Mouse (Mus musculus) liver, embryonic 15.5 days (tissue): ENCODE results near the gene Ech1. TPM values are rescaled to one million over a fixed set of nuclear protein-coding genes. Genes with fewer than 3 reads are reported as not detected.

Source experiments
- ATAC-seq: fragments of 200-750 bp; cut with Nextera tagmentation; 2 replicates; pipeline ENCODE4 v1.8.0; 2017; ENCODE audit warnings: moderate number of reproducible peaks, mild to moderate bottlenecking, moderate library complexity; ENCODE audit not compliant: insufficient read depth
- H3K27ac ChIP-seq: fragments of 300-500 bp; sonication (generic); replicated peaks from 2 replicates; pipeline ENCODE4 v1.5.1; 2015; ENCODE audit warnings: mild to moderate bottlenecking, inconsistent platforms
- H3K27me3 ChIP-seq: fragments of 300-500 bp; sonication (generic); 2 replicates; pipeline ENCODE4 v1.6.1; 2015; ENCODE audit warnings: mild to moderate bottlenecking, inconsistent platforms
- H3K36me3 ChIP-seq: fragments of 300-500 bp; sonication (generic); replicated peaks from 2 replicates; pipeline ENCODE4 v1.6.1; 2015; ENCODE audit warnings: moderate library complexity, mild to moderate bottlenecking, inconsistent platforms
- H3K4me1 ChIP-seq: fragments of 300-500 bp; sonication (generic); replicated peaks from 2 replicates; pipeline ENCODE4 v1.6.1; 2015; ENCODE audit warnings: inconsistent platforms
- H3K4me2 ChIP-seq: fragments of 300-500 bp; sonication (generic); 2 replicates; pipeline ENCODE4 v1.6.1; 2015; ENCODE audit warnings: moderate library complexity, mild to moderate bottlenecking, inconsistent platforms
- H3K4me3 ChIP-seq: fragments of 300-500 bp; sonication (generic); replicated peaks from 2 replicates; pipeline ENCODE4 v1.5.1; 2015; ENCODE audit warnings: mild to moderate bottlenecking, inconsistent platforms
- H3K9ac ChIP-seq: fragments of 300-500 bp; sonication (generic); 2 replicates; pipeline ENCODE4 v1.6.1; 2015; ENCODE audit warnings: moderate library complexity, mild to moderate bottlenecking, inconsistent platforms
- H3K9me3 ChIP-seq: fragments of 300-500 bp; sonication (generic); replicated peaks from 2 replicates; pipeline ENCODE4 v1.6.1; 2016; ENCODE audit warnings: inconsistent platforms
- WGBS: fragments of 180-500 bp; shearing (Covaris S2); methylation state at CpG from one replicate; pipeline ENCODE4 v1.1.7; 2015; ENCODE audit warnings: mixed read lengths; ENCODE audit not compliant: insufficient replicate concordance; 5-methylcytosine and 5-hydroxymethylcytosine counted together
- polyA plus RNA-seq: library from polyadenylated mRNA; unstranded; fragments of >200 nt; fragmentation: Nextera tagmentation; extraction: Ambion mirVana; gene quantifications from 2 replicates; pipeline ENCODE4 v1.2.1, GENCODE M21; 2015

Gene Ech1
- polyA plus RNA-seq, 1 experiment from 2014 or later, result 125 TPM

GRCm38 (mm10) chr7:28821261-28821831 is 3.7 kb upstream of the Ech1 start:
- peaks cover 94% of the 10 kb centered on the region for H3K4me1 ChIP-seq
- H3K36me3 ChIP-seq, result peaks cover 67% of the 10 kb centered on the region
- ATAC-seq, result no peak

DNA sequence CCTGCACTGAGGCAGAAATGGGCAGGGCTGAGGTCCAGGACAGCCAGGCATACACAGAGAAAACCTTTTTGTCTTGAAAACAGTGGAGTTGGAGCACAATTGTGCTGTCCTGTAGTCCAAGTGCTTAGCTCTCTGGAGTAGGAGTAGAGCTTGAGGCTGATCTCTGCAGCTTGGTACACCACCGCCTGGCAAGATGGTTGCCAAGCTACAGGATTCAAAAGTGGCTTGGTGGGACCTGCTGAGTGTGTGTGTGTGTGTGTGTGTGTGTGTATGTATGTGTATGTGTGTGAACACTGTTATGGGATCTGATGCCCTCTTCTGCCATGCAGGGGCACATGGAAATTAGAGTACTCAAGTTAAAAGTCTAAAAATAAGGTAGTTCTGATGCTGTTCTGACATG is 2.5 kb upstream of the Ech1 start:
- Histone ChIP-seq H3K9ac (no peak overlapping the region), H3K4me1 (peaks cover 90% of the 10 kb centered on the region), H3K36me3 (peaks cover 55% of the 10 kb centered on the region)

More at GRCm38 (mm10) chr7:28821261-28821831, 3.7 kb upstream of the Ech1 start:
- 64% methylated on average over 10 of the region's 10 CpGs for WGBS
- Histone ChIP-seq H3K9ac (no peak overlapping the region), H3K27ac (no peak overlapping the region), H3K9me3 (no peaks in the 10 kb centered on the region), H3K27me3 (no peaks in the 10 kb centered on the region), H3K4me3 (no peak overlapping the region), H3K4me2 (no peak overlapping the region)

DNA sequence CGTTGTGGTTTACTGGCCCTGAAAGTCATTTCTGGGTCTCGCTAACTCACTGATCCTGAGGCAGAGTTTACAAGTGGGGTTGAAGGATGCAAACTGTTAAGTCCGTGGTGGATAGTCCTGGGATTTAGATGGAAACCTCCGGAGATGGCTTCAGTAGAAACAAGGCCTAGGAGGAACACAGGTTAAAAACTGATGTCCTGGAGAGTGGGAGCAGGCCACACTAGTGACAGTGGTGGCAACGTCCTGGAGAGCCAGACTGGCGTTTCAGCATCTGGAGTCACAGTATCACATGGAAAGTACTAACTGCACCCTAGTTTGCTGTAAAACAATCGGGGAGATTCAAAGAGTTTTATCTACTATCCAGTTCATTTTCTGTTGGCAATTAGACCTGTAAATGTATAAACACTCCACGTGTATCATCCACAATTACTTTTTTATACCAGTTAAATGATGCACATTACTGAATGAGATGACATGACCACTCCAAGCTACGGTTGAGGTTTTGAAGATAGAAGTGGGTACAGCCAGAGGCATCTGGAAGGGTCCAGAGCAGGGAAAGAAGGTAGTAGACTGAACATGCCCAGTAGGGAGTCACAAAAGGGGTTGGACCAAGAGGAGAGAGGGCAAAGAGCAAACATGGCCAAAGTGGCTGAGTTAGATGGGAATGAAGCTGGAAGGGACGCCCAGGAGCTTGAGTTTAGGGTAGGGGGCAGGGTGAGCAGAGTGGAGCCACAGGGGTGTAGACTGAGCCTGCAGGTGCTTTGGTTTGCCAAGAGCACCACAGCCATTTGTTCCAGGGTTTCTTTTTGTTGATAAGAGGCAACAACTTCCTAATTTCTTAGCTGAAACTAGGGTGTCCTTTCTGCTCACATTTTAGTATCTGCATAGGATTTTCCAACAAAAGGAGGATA is 1.8 kb upstream of the Ech1 start:
- no peaks in the 10 kb centered on the region for H3K9me3 ChIP-seq
- no peak for ATAC-seq
- no peaks in the 10 kb centered on the region for H3K27me3 ChIP-seq
- peaks cover 83% of the 10 kb centered on the region for H3K4me1 ChIP-seq
- no peak overlapping the region for H3K4me3 ChIP-seq
- peak overlapping the region; percentile 84 for H3K27ac ChIP-seq
- H3K9ac ChIP-seq, result no peak overlapping the region
- H3K4me2 ChIP-seq, result no peak overlapping the region
- WGBS, result 53% methylated on average over 10 of the region's 10 CpGs
- H3K36me3 ChIP-seq, result peaks cover 48% of the 10 kb centered on the region

More for the DNA sequence above, 2.5 kb upstream of the Ech1 start:
- no peaks in the 10 kb centered on the region for H3K27me3 ChIP-seq
- 65% methylated on average over 1 of the region's 1 CpGs for WGBS
- H3K9me3 ChIP-seq, result no peaks in the 10 kb centered on the region
- H3K4me3 ChIP-seq, result no peak overlapping the region
- ATAC-seq, result no peak
- H3K27ac ChIP-seq, result no peak overlapping the region; the same call in 1 of the 2 replicates
- no peak overlapping the region for H3K4me2 ChIP-seq

GRCm38 (mm10) chr7:28823932-28824331 is 1.1 kb upstream of the Ech1 start:
- no peak overlapping the region; the same call in 1 of the 2 replicates for H3K4me2 ChIP-seq
- 40% methylated on average over 2 of the region's 2 CpGs for WGBS
- peaks cover 41% of the 10 kb centered on the region for H3K36me3 ChIP-seq
- H3K27ac ChIP-seq, result peak overlapping the region; percentile 84
- no peaks in the 10 kb centered on the region for H3K27me3 ChIP-seq
- no peak overlapping the region for H3K9ac ChIP-seq
- H3K4me1 ChIP-seq, result peaks cover 76% of the 10 kb centered on the region
- H3K4me3 ChIP-seq, result no peak overlapping the region
- no peak for ATAC-seq
- H3K9me3 ChIP-seq, result no peaks in the 10 kb centered on the region

GRCm38 (mm10) chr7:28825686-28826401 is 827 bp downstream of the Ech1 start:
- H3K4me2 ChIP-seq, result peak overlapping the region; percentile 74
- peak; percentile 35; the same call in 1 of the 2 replicates for ATAC-seq
- peaks cover 35% of the 10 kb centered on the region for H3K36me3 ChIP-seq
- no peaks in the 10 kb centered on the region for H3K9me3 ChIP-seq
- WGBS, result 31% methylated on average over 11 of the region's 11 CpGs
- peak overlapping the region; percentile 84 for H3K27ac ChIP-seq
- H3K4me1 ChIP-seq, result peaks cover 71% of the 10 kb centered on the region
- H3K27me3 ChIP-seq, result no peaks in the 10 kb centered on the region
- peak overlapping the region; percentile 67 for H3K9ac ChIP-seq
- H3K4me3 ChIP-seq, result peak overlapping the region; percentile 63

DNA sequence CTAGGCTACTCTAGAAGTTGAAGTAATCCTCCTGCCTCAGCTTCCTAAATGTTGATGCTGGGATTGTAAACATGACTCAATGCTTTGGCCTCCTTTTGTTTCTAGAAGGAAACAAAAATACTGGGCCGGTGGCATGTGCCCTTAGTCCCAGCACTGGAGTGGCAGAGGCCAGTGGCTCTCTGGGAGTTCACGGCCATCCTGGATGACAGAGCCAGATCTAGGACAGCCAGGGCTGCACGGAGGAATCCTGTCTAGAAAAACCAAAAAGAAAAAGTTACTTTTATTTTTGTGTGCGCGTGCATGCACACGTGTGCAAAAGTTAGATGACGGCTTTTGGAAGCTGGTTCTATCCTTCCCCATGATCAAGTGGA is 1.4 kb downstream of the Ech1 start:
- no peak overlapping the region for H3K4me3 ChIP-seq
- no peak for ATAC-seq
- peaks cover 71% of the 10 kb centered on the region for H3K4me1 ChIP-seq
- peak overlapping the region; percentile 84; the same call in 1 of the 2 replicates for H3K27ac ChIP-seq
- H3K9ac ChIP-seq, result 0 out of 2 replicates have a peak overlapping the region, but pooled peaks have one; percentile 67
- no peaks in the 10 kb centered on the region for H3K27me3 ChIP-seq
- H3K4me2 ChIP-seq, result peak overlapping the region; percentile 74
- H3K36me3 ChIP-seq, result peaks cover 35% of the 10 kb centered on the region
- H3K9me3 ChIP-seq, result no peaks in the 10 kb centered on the region
- 85% methylated on average over 7 of the region's 7 CpGs for WGBS

- ATAC-seq, result no peak
- Histone ChIP-seq H3K36me3 (peaks cover 31% of the 10 kb centered on the region), H3K9me3 (no peaks in the 10 kb centered on the region), H3K9ac (no peak overlapping the region), H3K4me3 (no peak overlapping the region), H3K4me2 (no peak overlapping the region), H3K27me3 (no peaks in the 10 kb centered on the region), H3K4me1 (peaks cover 72% of the 10 kb centered on the region), H3K27ac (no peak overlapping the region)
- 60% methylated on average over 3 of the region's 3 CpGs for WGBS
Measured at GRCm38 (mm10) chr7:28827338-28827737, 2.3 kb downstream of the Ech1 start.

GRCm38 (mm10) chr7:28829821-28830220 is 4.8 kb downstream of the Ech1 start:
- H3K9me3 ChIP-seq, result no peaks in the 10 kb centered on the region
- WGBS, result 81% methylated on average over 8 of the region's 8 CpGs
- ATAC-seq, result no peak

DNA sequence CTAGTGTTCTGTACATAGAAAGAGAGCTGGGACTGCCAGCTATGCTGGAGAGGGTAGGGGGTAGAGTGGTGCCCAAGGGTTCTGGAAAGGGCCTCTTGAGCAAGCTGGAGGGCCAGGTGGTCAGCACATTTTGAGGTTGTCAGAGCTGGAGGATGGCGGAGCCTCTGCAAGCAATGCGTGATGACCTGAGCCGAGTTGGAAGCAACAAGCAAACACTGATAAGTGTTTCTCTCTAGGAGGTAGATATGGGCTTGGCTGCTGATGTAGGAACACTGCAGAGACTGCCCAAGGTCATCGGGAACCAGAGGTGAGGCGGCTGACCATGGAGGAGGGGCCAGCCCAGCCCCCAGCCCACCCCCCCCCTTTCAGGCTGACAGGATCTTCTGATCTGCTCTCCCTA is 6.0 kb downstream of the Ech1 start:
- 61% methylated on average over 5 of the region's 5 CpGs for WGBS
- no peaks in the 10 kb centered on the region for H3K9me3 ChIP-seq

More at GRCm38 (mm10) chr7:28829821-28830220, 4.8 kb downstream of the Ech1 start:
- H3K4me1 ChIP-seq, result peaks cover 51% of the 10 kb centered on the region
- H3K27ac ChIP-seq, result no peak overlapping the region
- H3K36me3 ChIP-seq, result peaks cover 23% of the 10 kb centered on the region
- no peak overlapping the region for H3K4me3 ChIP-seq
- no peaks in the 10 kb centered on the region for H3K27me3 ChIP-seq
- H3K4me2 ChIP-seq, result no peak overlapping the region
- H3K9ac ChIP-seq, result no peak overlapping the region

DNA sequence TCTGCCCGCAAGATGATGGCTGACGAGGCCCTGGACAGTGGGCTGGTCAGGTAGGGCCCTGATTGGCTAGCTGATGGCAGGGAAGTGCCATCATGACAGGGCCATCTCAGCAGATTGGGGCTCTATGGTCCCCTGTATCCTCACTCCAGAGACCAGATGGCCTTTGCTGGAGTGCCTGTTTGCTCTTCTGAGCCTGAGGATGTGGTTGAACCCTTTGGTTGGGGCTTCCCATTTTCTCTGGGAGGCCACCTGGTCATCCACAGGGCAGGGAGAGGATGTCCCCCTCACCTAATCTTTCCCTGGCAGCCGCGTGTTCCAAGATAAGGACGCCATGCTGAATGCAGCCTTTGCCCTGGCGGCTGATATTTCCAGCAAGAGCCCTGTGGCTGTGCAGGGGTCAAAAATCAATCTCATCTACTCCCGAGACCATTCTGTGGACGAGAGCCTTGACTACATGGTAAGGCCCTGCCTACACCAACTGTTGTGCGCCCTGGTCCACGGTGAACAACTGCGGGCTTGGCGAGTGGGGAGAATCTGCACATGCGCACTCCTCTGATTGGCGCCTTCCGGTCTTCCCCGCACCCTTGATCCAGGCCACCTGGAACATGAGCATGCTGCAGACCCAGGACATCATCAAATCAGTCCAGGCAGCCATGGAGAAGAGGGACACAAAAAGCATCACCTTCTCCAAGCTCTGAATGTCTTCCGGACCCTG is 6.6 kb downstream of the Ech1 start:
- H3K27ac ChIP-seq, result no peak overlapping the region
- H3K36me3 ChIP-seq, result peaks cover 23% of the 10 kb centered on the region
- ATAC-seq, result 0 out of 2 replicates have a peak, but pooled peaks have one; percentile 19
- H3K4me1 ChIP-seq, result peaks cover 37% of the 10 kb centered on the region
- H3K4me2 ChIP-seq, result no peak overlapping the region
- H3K27me3 ChIP-seq, result no peaks in the 10 kb centered on the region
- no peaks in the 10 kb centered on the region for H3K9me3 ChIP-seq
- 62% methylated on average over 17 of the region's 17 CpGs for WGBS
- H3K9ac ChIP-seq, result no peak overlapping the region
- H3K4me3 ChIP-seq, result no peak overlapping the region

More for the DNA sequence above, 6.0 kb downstream of the Ech1 start:
- Histone ChIP-seq H3K27ac (no peak overlapping the region), H3K4me1 (peaks cover 43% of the 10 kb centered on the region), H3K4me2 (no peak overlapping the region), H3K36me3 (peaks cover 23% of the 10 kb centered on the region), H3K27me3 (no peaks in the 10 kb centered on the region), H3K9ac (no peak overlapping the region), H3K4me3 (no peak overlapping the region)
- ATAC-seq, result no peak
